Mouse (Mus musculus) testis, adult 2 months (tissue): ENCODE measurements around the gene 4930579F01Rik. TPM values are rescaled to one million over a fixed set of nuclear protein-coding genes. Genes with fewer than 3 reads are reported as not detected.

Experiments
- H3K27ac ChIP-seq: fragments of 200-500 bp; 2 replicates; pipeline ENCODE4 v1.5.1; 2012; ENCODE audit warnings: low read depth, low read length; ENCODE audit not compliant: control insufficient read depth, insufficient read depth
- H3K27me3 ChIP-seq: fragments of 200-500 bp; 2 replicates; pipeline ENCODE4 v1.6.1; 2012; ENCODE audit warnings: mild to moderate bottlenecking, low read length, moderate library complexity; ENCODE audit not compliant: control insufficient read depth, insufficient read depth
- H3K36me3 ChIP-seq: fragments of 200-500 bp; 2 replicates; pipeline ENCODE4 v1.6.1; 2012; ENCODE audit warnings: mild to moderate bottlenecking, low read length; ENCODE audit not compliant: control insufficient read depth, insufficient read depth
- H3K4me1 ChIP-seq: fragments of 200-500 bp; 2 replicates; pipeline ENCODE4 v1.6.1; 2012; ENCODE audit warnings: low read length; ENCODE audit not compliant: control insufficient read depth, insufficient read depth
- H3K4me3 ChIP-seq: fragments of 200-500 bp; 2 replicates; pipeline ENCODE4 v1.5.1; 2012; ENCODE audit warnings: low read depth, mild to moderate bottlenecking, low read length, moderate library complexity, mixed read lengths; ENCODE audit not compliant: control insufficient read depth
- CTCF ChIP-seq: fragments of 200-500 bp; IDR thresholded peaks from 2 replicates; pipeline ENCODE4 v1.5.1; 2012; ENCODE audit warnings: low read depth, mild to moderate bottlenecking, inconsistent platforms, low read length, moderate library complexity; ENCODE audit not compliant: control insufficient read depth, insufficient read depth, insufficient replicate concordance
- POLR2A ChIP-seq: fragments of 200-500 bp; IDR thresholded peaks from 2 replicates; pipeline ENCODE4 v1.6.1; 2012; ENCODE audit warnings: low read depth, mild to moderate bottlenecking, inconsistent platforms, low read length, moderate library complexity; ENCODE audit not compliant: control insufficient read depth
- polyA plus RNA-seq: library from polyadenylated mRNA; depleted of rRNA; stranded (reverse); fragments of >200 nt; gene quantifications from 2 replicates; pipeline ENCODE4 v1.2.3, GENCODE M21; 2012; rRNA removed

The 4930579F01Rik gene
- polyA plus RNA-seq, 1 experiment, result 96.6 TPM

DNA sequence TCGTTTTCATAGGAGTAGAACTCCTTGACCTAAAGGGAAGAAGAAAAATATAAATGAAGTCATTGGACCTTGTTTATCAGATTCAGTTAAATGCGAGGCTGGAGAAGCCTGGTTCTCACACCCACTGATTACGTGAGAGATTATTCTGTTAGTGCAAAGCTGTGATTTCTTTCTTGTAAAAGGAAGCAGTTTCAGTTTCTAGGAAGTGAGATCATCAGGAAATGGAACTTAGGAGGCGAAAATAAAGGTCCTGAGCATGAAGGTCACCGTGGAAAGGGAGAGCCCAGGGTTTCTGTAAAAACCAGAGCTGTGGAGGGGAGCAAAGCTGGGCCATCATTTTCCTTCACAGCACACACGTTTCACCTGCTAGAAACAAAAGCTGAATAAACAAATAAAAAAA, 75.2 kb downstream of the 4930579F01Rik start:
- no peak overlapping the region for H3K4me3 ChIP-seq
- no peak overlapping the region for H3K27ac ChIP-seq
- H3K27me3 ChIP-seq, result no peaks in the 10 kb centered on the region
- TF ChIP-seq CTCF (no peak), POLR2A (no peak)
- H3K4me1 ChIP-seq, result peaks cover 6% of the 10 kb centered on the region
- no peaks in the 10 kb centered on the region; the same call in 1 of the 2 replicates for H3K36me3 ChIP-seq

GRCm38 (mm10) chr3:138116871-138117270, 76.8 kb downstream of the 4930579F01Rik start:
- Histone ChIP-seq H3K27me3 (no peaks in the 10 kb centered on the region), H3K27ac (no peak overlapping the region), H3K36me3 (no peaks in the 10 kb centered on the region), H3K4me3 (no peak overlapping the region), H3K4me1 (peaks cover 8% of the 10 kb centered on the region)
- no peak for TF ChIP-seq POLR2A

DNA sequence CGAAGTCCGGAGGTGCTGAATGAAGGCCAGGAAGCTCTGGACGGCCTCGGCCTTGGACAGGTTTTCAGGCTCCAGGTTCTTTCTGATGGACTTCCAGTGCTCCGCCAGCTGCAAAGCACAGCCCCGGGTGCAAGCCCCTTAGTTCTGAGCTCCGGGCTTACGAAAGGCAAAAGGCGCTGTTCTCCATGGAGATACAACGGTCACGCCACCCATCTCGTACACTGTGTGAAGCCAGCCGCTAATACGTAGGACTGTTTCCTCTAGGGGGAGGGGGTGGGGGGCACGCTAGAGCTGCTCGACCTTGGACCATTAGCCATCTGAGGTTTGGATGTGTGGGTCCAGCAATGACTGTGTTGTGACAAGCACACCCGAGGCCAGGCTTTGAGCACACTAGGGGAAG, 79.5 kb downstream of the 4930579F01Rik start:
- H3K4me1 ChIP-seq, result peaks cover 8% of the 10 kb centered on the region
- H3K27me3 ChIP-seq, result no peaks in the 10 kb centered on the region
- H3K36me3 ChIP-seq, result no peaks in the 10 kb centered on the region
- H3K27ac ChIP-seq, result no peak overlapping the region
- peak overlapping the region; percentile 35 for H3K4me3 ChIP-seq
- no peak for TF ChIP-seq CTCF
- TF ChIP-seq POLR2A, result no peak

Other genes with a start within 250 kb of the 4930579F01Rik start
- 24.9 and 26.6 TPM in 2 replicates for gene Dapp1, start 212.3 kb downstream of the 4930579F01Rik start, polyA plus RNA-seq
- gene 1110002E22Rik, start 128.8 kb downstream of the 4930579F01Rik start, polyA plus RNA-seq, result 0.01 TPM in 1 of 2 replicates, not detected in the other
- not detected in 2 replicates for gene Gm5105, start 126.4 kb downstream of the 4930579F01Rik start, polyA plus RNA-seq
- gene Trmt10a, start 50.4 kb downstream of the 4930579F01Rik start, polyA plus RNA-seq, result 36.2 and 37.1 TPM in 2 replicates
- 8.2 and 10.9 TPM in 2 replicates for gene Mttp, start 48.9 kb downstream of the 4930579F01Rik start, polyA plus RNA-seq
- 4.7 and 4.8 TPM in 2 replicates for gene Adh7, start 23.9 kb upstream of the 4930579F01Rik start, polyA plus RNA-seq
- gene Adh1, start 67.2 kb upstream of the 4930579F01Rik start, polyA plus RNA-seq, result 6.5 and 13.5 TPM in 2 replicates
- gene Adh6a, start 119.5 kb upstream of the 4930579F01Rik start, polyA plus RNA-seq, result not detected in 2 replicates
- gene Adh6b, start 147.9 kb upstream of the 4930579F01Rik start, polyA plus RNA-seq, result 0.05 and 0.17 TPM in 2 replicates
- gene Adh4, start 221.6 kb upstream of the 4930579F01Rik start, polyA plus RNA-seq, result 8.4 and 9.8 TPM in 2 replicates
- gene Adh5, start 249.3 kb upstream of the 4930579F01Rik start, polyA plus RNA-seq, result 19.2 and 19.3 TPM in 2 replicates